Mouse (Mus musculus) forelimb bud, embryonic 11.5 days (tissue): ENCODE measurements at regions not wholly inside any gene's neighbourhood (a gene's known extent, or its start where the extent isn't known, plus 50 kb on each side); places are given as distances from the start of the nearest gene placed in this dataset.
"Not testable (repeated sequence)": the region's sequence is repeated elsewhere in the genome, so short reads cannot be mapped to it uniquely, and the experiment has no call there.

ENCODE experiments used
- DNase-seq: peaks from one replicate; pipeline ENCODE4 v3.0.0-alpha.2; 2012; ENCODE audit warnings: low read depth, low spot score

- no peak for DNase-seq
These were observed 53.3 kb upstream of the Creb5 start for GRCm38 (mm10) chr6:53233777-53234176.

- DNase-seq: no peak
These were observed 54.5 kb upstream of the Creb5 start for GRCm38 (mm10) chr6:53232616-53233015.

- no peak for DNase-seq
These were observed 57.7 kb upstream of the Creb5 start for GRCm38 (mm10) chr6:53229350-53229749.

- no peak for DNase-seq
These were observed 65.0 kb upstream of the Creb5 start for GRCm38 (mm10) chr6:53222104-53222503.

GRCm38 (mm10) chr6:53221668-53222005 is 65.4 kb upstream of the Creb5 start:
- DNase-seq: no peak

- no peak for DNase-seq
These were observed 66.0 kb upstream of the Creb5 start for GRCm38 (mm10) chr6:53220784-53221667.

- DNase-seq: peak; percentile 35
These were observed 68.2 kb upstream of the Creb5 start for GRCm38 (mm10) chr6:53218871-53219286.

- peak; percentile 43 for DNase-seq
These were observed 69.6 kb upstream of the Creb5 start for GRCm38 (mm10) chr6:53217234-53218015.

- DNase-seq: no peak
These were observed 70.4 kb upstream of the Creb5 start for GRCm38 (mm10) chr6:53216715-53217114.

- no peak for DNase-seq
These were observed 75.7 kb upstream of the Creb5 start for GRCm38 (mm10) chr6:53211420-53211819.

- no peak for DNase-seq
These were observed 77.7 kb upstream of the Creb5 start for GRCm38 (mm10) chr6:53209398-53209797.

- DNase-seq: no peak
These were observed 78.6 kb upstream of the Creb5 start for GRCm38 (mm10) chr6:53208474-53208873.

GRCm38 (mm10) chr6:53207781-53208180 is 79.3 kb upstream of the Creb5 start:
- no peak for DNase-seq

GRCm38 (mm10) chr6:53207361-53207760 is 79.7 kb upstream of the Creb5 start:
- no peak for DNase-seq

GRCm38 (mm10) chr6:53201281-53201956 is 85.7 kb upstream of the Creb5 start:
- no peak for DNase-seq

- DNase-seq: no peak
These were observed 87.6 kb upstream of the Creb5 start for GRCm38 (mm10) chr6:53199474-53199873.

GRCm38 (mm10) chr6:53182131-53182530 is 104.9 kb upstream of the Creb5 start:
- DNase-seq: not testable (repeated sequence)

- DNase-seq: peak; percentile 47
These were observed 96.0 kb upstream of the Jazf1 start for GRCm38 (mm10) chr6:53164423-53164841.

- no peak for DNase-seq
These were observed 94.7 kb upstream of the Jazf1 start for GRCm38 (mm10) chr6:53163091-53163490.

GRCm38 (mm10) chr6:53161627-53162026 is 93.2 kb upstream of the Jazf1 start:
- no peak for DNase-seq

GRCm38 (mm10) chr6:53154621-53155020 is 86.2 kb upstream of the Jazf1 start:
- DNase-seq: no peak

- no peak for DNase-seq
These were observed 79.0 kb upstream of the Jazf1 start for GRCm38 (mm10) chr6:53147478-53147877.
